Mouse (Mus musculus) heart, embryonic 13.5 days (tissue): ENCODE results near the gene Apol7b. TPM values are rescaled to one million over a fixed set of nuclear protein-coding genes. Genes with fewer than 3 reads are reported as not detected.
"Not testable (repeated sequence)": the region's sequence is repeated elsewhere in the genome, so short reads cannot be mapped to it uniquely, and the experiment has no call there.

Source experiments
- ATAC-seq: fragments of 200-750 bp; cut with Nextera tagmentation; 2 replicates; pipeline ENCODE4 v1.8.0; 2017; ENCODE audit warnings: moderate TSS enrichment; ENCODE audit not compliant: insufficient number of reproducible peaks, low FRiP score, low TSS enrichment; ENCODE audit errors: extremely low read depth
- H3K27ac ChIP-seq: fragments of 300-500 bp; sonication (generic); replicated peaks from 2 replicates; pipeline ENCODE4 v1.5.1; 2015; ENCODE audit warnings: moderate library complexity, mild to moderate bottlenecking, inconsistent platforms
- H3K27me3 ChIP-seq: fragments of 300-500 bp; sonication (generic); replicated peaks from 2 replicates; pipeline ENCODE4 v1.6.1; 2015; ENCODE audit warnings: mild to moderate bottlenecking, inconsistent platforms
- H3K36me3 ChIP-seq: fragments of 300-500 bp; sonication (generic); 2 replicates; pipeline ENCODE4 v1.6.1; 2015; ENCODE audit warnings: mild to moderate bottlenecking, inconsistent platforms
- H3K4me1 ChIP-seq: fragments of 300-500 bp; sonication (generic); 2 replicates; pipeline ENCODE4 v1.6.1; 2015; ENCODE audit warnings: inconsistent platforms
- H3K4me2 ChIP-seq: fragments of 300-500 bp; sonication (generic); 2 replicates; pipeline ENCODE4 v1.6.1; 2015; ENCODE audit warnings: inconsistent platforms, mild to moderate bottlenecking, moderate library complexity
- H3K4me3 ChIP-seq: fragments of 300-500 bp; sonication (generic); 2 replicates; pipeline ENCODE4 v1.5.1; 2015; ENCODE audit warnings: moderate library complexity, mild to moderate bottlenecking, inconsistent platforms
- H3K9ac ChIP-seq: fragments of 300-500 bp; sonication (generic); 2 replicates; pipeline ENCODE4 v1.6.1; 2015; ENCODE audit warnings: inconsistent platforms, mild to moderate bottlenecking, moderate library complexity
- H3K9me3 ChIP-seq: fragments of 300-500 bp; sonication (generic); 2 replicates; pipeline ENCODE4 v1.6.1; 2016; ENCODE audit warnings: inconsistent platforms
- whole genome bisulfite sequencing: fragments of 180-500 bp; shearing (Covaris S2); methylation state at CpG from one replicate; pipeline ENCODE4 v1.1.7; 2015; ENCODE audit warnings: mixed read lengths; 5-methylcytosine and 5-hydroxymethylcytosine counted together
- polyA plus RNA-seq: library from polyadenylated mRNA; unstranded; fragments of >200 nt; fragmentation: Nextera tagmentation; extraction: Ambion mirVana; gene quantifications from 2 replicates; pipeline ENCODE4 v1.2.1, GENCODE M21; 2015

Gene Apol7b
- polyA plus RNA-seq = not detected in 2 replicates

GRCm38 (mm10) chr15:77447392-77447791, at the start of gene Apol7b:
Apol7b (minus strand) TSS chr15:77447492.
- not testable (repeated sequence) for H3K36me3 ChIP-seq, H3K4me3 ChIP-seq, H3K4me1 ChIP-seq, H3K27me3 ChIP-seq, H3K27ac ChIP-seq, H3K9ac ChIP-seq, ATAC-seq, H3K9me3 ChIP-seq, H3K4me2 ChIP-seq
- WGBS = 88% methylated on average over 2 of the region's 2 CpGs

GRCm38 (mm10) chr15:77494694-77495093, 47.4 kb upstream of the Apol7b start:
- not testable (repeated sequence) for H3K36me3 ChIP-seq, H3K9ac ChIP-seq, H3K4me1 ChIP-seq, ATAC-seq, H3K27ac ChIP-seq, H3K9me3 ChIP-seq, H3K27me3 ChIP-seq, H3K4me2 ChIP-seq, H3K4me3 ChIP-seq
- 55% methylated on average over 1 of the region's 1 CpGs for WGBS

GRCm38 (mm10) chr15:77493181-77493580, 45.9 kb upstream of the Apol7b start:
- H3K9me3 ChIP-seq, H3K27me3 ChIP-seq, H3K36me3 ChIP-seq, H3K27ac ChIP-seq, ATAC-seq, H3K4me1 ChIP-seq, H3K4me2 ChIP-seq, H3K4me3 ChIP-seq, H3K9ac ChIP-seq: not testable (repeated sequence)
- WGBS = no CpG with 5 or more reads among the region's 1 CpGs

- 69% methylated on average over 4 of the region's 4 CpGs for WGBS
- Histone ChIP-seq H3K9ac (no peak overlapping the region), H3K9me3 (no peaks in the 10 kb centered on the region), H3K27me3 (peaks cover 8% of the 10 kb centered on the region; the same call in 1 of the 2 replicates), H3K4me1 (no peaks in the 10 kb centered on the region), H3K4me3 (no peak overlapping the region), H3K27ac (no peak overlapping the region), H3K36me3 (no peaks in the 10 kb centered on the region), H3K4me2 (no peak overlapping the region)
- ATAC-seq = no peak
Observed at GRCm38 (mm10) chr15:77482140-77482794, 35.0 kb upstream of the Apol7b start.

- H3K27me3 ChIP-seq, H3K27ac ChIP-seq, H3K4me2 ChIP-seq, H3K36me3 ChIP-seq, ATAC-seq, H3K9ac ChIP-seq, H3K4me3 ChIP-seq, H3K4me1 ChIP-seq, H3K9me3 ChIP-seq: not testable (repeated sequence)
- WGBS = 57% methylated on average over 2 of the region's 2 CpGs
Observed at GRCm38 (mm10) chr15:77476693-77477092, 29.4 kb upstream of the Apol7b start, which contains the start of gene Apol10a. Apol10a (plus strand) TSS chr15:77477047.

DNA sequence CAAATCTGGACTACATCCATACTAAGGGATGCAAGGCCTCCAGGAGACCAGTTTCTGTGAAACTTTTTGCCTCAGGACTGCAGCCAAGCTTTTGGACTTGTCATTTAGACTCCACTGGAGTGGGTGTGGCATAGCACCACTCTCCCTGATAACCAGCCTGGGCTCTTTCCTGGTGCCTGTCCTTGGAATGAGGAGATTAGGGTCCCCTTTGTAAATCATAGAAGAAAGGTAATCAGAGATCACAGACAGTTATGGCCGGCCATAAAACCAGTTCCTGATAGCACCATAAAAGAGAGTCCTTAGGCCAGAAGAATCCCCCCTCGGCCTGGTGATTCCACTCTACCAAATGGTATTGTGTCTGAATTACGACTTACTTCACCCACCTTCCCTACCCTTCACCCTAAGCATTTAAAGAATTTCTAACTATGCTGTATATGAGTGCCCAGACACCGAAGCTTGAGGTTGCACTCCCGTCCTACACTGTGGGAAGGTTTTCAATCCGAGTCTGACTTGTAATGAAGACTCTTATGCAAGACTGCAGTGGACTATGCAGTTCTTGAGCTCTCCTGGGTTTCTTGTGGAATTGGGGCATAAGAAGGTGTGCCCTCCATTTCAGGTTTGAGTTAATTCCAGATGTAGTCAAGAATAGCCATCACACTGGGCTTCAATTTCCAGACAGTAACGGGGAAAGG, 27.6 kb upstream of the Apol7b start:
- H3K9me3 ChIP-seq, H3K4me1 ChIP-seq, H3K9ac ChIP-seq, H3K4me3 ChIP-seq, ATAC-seq, H3K4me2 ChIP-seq, H3K36me3 ChIP-seq, H3K27ac ChIP-seq, H3K27me3 ChIP-seq: not testable (repeated sequence)
- WGBS = 70% methylated on average over 7 of the region's 7 CpGs

DNA sequence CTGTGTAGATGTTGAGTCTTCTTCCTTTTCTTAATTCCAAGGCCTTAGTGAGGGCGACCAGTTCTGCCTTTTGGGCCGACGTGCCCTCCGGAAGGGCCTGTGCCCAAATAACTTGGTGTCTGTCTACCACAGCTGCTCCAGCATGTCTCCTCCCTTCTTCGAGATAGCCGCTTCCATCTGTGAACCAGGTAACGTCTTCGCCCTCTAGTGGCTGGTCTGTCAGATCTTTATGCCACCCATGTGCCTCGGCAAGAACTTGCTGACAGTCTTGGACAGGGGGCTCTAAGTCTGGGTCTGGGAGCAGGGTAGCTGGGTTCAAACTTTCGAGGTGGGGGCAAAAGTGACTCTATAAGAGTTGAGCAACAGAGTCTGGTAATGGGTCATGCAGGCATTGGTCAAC, 2.6 kb upstream of the Apol7b start:
- not testable (repeated sequence) for H3K9me3 ChIP-seq, H3K36me3 ChIP-seq, H3K4me2 ChIP-seq, H3K27ac ChIP-seq, ATAC-seq, H3K27me3 ChIP-seq, H3K4me1 ChIP-seq, H3K4me3 ChIP-seq, H3K9ac ChIP-seq
- WGBS = 41% methylated on average over 10 of the region's 10 CpGs

DNA sequence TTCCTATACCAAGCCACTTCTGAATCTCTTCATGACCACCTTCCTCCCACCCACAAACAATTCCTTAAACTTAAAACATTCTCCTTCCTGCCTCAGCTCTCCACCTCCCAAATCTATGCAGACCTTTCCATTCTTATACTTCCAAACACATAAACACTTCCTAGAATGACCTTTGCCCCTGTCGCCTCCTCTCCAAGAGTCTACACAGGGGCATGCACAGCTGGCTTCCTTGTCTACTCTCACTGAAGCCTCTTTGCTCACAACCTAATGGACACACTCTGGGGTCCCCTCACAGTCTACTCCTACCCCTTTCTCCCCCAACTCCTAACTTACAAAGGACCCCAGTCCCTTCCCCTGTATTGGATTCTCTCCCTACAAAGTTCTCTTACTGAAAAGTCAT, 1.6 kb downstream of the Apol7b start:
- H3K27ac ChIP-seq, H3K27me3 ChIP-seq, H3K9me3 ChIP-seq, H3K4me1 ChIP-seq, H3K4me3 ChIP-seq, ATAC-seq, H3K36me3 ChIP-seq, H3K4me2 ChIP-seq, H3K9ac ChIP-seq: not testable (repeated sequence)
- WGBS = 75% methylated on average over 1 of the region's 1 CpGs

GRCm38 (mm10) chr15:77444746-77445145, 2.5 kb downstream of the Apol7b start:
- ATAC-seq, H3K36me3 ChIP-seq, H3K4me1 ChIP-seq, H3K27ac ChIP-seq, H3K4me3 ChIP-seq, H3K27me3 ChIP-seq, H3K9ac ChIP-seq, H3K4me2 ChIP-seq, H3K9me3 ChIP-seq: not testable (repeated sequence)
- 72% methylated on average over 8 of the region's 8 CpGs for WGBS

GRCm38 (mm10) chr15:77428690-77429448, 18.4 kb downstream of the Apol7b start:
- not testable (repeated sequence) for H3K4me2 ChIP-seq, H3K27ac ChIP-seq, H3K9ac ChIP-seq, H3K36me3 ChIP-seq, ATAC-seq, H3K4me1 ChIP-seq, H3K4me3 ChIP-seq, H3K27me3 ChIP-seq, H3K9me3 ChIP-seq
- 38% methylated on average over 9 of the region's 10 CpGs for WGBS

GRCm38 (mm10) chr15:77422925-77423324, 24.4 kb downstream of the Apol7b start:
- WGBS = 58% methylated on average over 3 of the region's 7 CpGs
- H3K4me2 ChIP-seq, H3K27me3 ChIP-seq, H3K27ac ChIP-seq, H3K4me1 ChIP-seq, H3K36me3 ChIP-seq, H3K9ac ChIP-seq, ATAC-seq, H3K4me3 ChIP-seq, H3K9me3 ChIP-seq: not testable (repeated sequence)
